Mouse (Mus musculus) embryo, embryonic 11 days (tissue): ENCODE data around the gene Supt6.

Source experiments
- DNase-seq: peaks from one replicate; pipeline ENCODE4 v3.0.0-alpha.2; 2015

The Supt6 gene

GRCm38 (mm10) chr11:78245627-78246317 is at the start of gene Supt6, which contains the start of gene Sdf2:
Supt6 (minus strand) TSS chr11:78245987.
Sdf2 (plus strand) TSS chr11:78245746.
- peak; percentile 93 for DNase-seq

GRCm38 (mm10) chr11:78294585-78294984 is 48.8 kb upstream of the Supt6 start:
- DNase-seq = no peak

GRCm38 (mm10) chr11:78290654-78291053 is 44.9 kb upstream of the Supt6 start, which contains the start of gene BC030499:
BC030499 (plus strand) TSS chr11:78290841.
- no peak for DNase-seq

GRCm38 (mm10) chr11:78289146-78289763 is 43.5 kb upstream of the Supt6 start:
- no peak for DNase-seq

GRCm38 (mm10) chr11:78279586-78279985 is 33.8 kb upstream of the Supt6 start:
- no peak for DNase-seq

- DNase-seq = no peak
Measured at GRCm38 (mm10) chr11:78278853-78279252, 33.1 kb upstream of the Supt6 start.

GRCm38 (mm10) chr11:78276169-78276568 is 30.4 kb upstream of the Supt6 start:
- peak; percentile 5 for DNase-seq

- no peak for DNase-seq
Measured at GRCm38 (mm10) chr11:78275596-78275995, 29.8 kb upstream of the Supt6 start.

- no peak for DNase-seq
Measured at GRCm38 (mm10) chr11:78271986-78272385, 26.2 kb upstream of the Supt6 start.

GRCm38 (mm10) chr11:78265571-78265970 is 19.8 kb upstream of the Supt6 start:
- DNase-seq = no peak

- peak; percentile 82 for DNase-seq
Measured at GRCm38 (mm10) chr11:78262550-78262949, 16.8 kb upstream of the Supt6 start.

GRCm38 (mm10) chr11:78261380-78262352 is 15.9 kb upstream of the Supt6 start, which contains the start of gene 2610507B11Rik:
2610507B11Rik (plus strand) TSS chr11:78261752.
- DNase-seq = peak; percentile 98

- DNase-seq = no peak
Measured at GRCm38 (mm10) chr11:78260489-78261258, 14.9 kb upstream of the Supt6 start.

- DNase-seq = no peak
Measured at GRCm38 (mm10) chr11:78256618-78257017, 10.8 kb upstream of the Supt6 start.

GRCm38 (mm10) chr11:78247727-78248140 is 1.9 kb upstream of the Supt6 start:
- DNase-seq = peak; percentile 18

- DNase-seq = no peak
Measured at GRCm38 (mm10) chr11:78247012-78247348, 1.2 kb upstream of the Supt6 start.

- DNase-seq = no peak
Measured at GRCm38 (mm10) chr11:78246318-78247011, 678 bp upstream of the Supt6 start.

GRCm38 (mm10) chr11:78245261-78245626 is 543 bp downstream of the Supt6 start:
- DNase-seq = no peak

GRCm38 (mm10) chr11:78240193-78240857 is 5.5 kb downstream of the Supt6 start:
- no peak for DNase-seq

GRCm38 (mm10) chr11:78231518-78231917 is 14.3 kb downstream of the Supt6 start:
- no peak for DNase-seq

GRCm38 (mm10) chr11:78223586-78223985 is 22.2 kb downstream of the Supt6 start:
- no peak for DNase-seq
